Mouse (Mus musculus) monocyte, adult 2 months (primary cell): ENCODE measurements around the gene Cma2.
"Not testable (repeated sequence)": the region's sequence is repeated elsewhere in the genome, so short reads cannot be mapped to it uniquely, and the experiment has no call there.

Experiments
- DNase-seq, 2 experiments: peaks; one replicate each; pipeline ENCODE4 v3.0.0; 2022; ENCODE audit warnings: low spot score in 2 of 2, low read depth in 1 of 2

Gene Cma2

GRCm38 (mm10) chr14:56021305-56021704, 70.5 kb downstream of the Cma2 start:
- DNase-seq: not testable (repeated sequence)
